Mouse (Mus musculus) kidney, adult 2 months (tissue): ENCODE measurements around the gene Wdtc1. TPM values are rescaled to one million over a fixed set of nuclear protein-coding genes. Genes with fewer than 3 reads are reported as not detected.

Experiments used
- DNase-seq: peaks from one replicate; pipeline ENCODE4 v3.0.0; 2021
- H3K27ac ChIP-seq: fragments of 200-500 bp; 2 replicates; pipeline ENCODE4 v1.5.1; 2012; ENCODE audit warnings: low read depth, low read length, control low read depth, inconsistent platforms; ENCODE audit not compliant: insufficient read depth
- H3K27me3 ChIP-seq: fragments of 200-500 bp; replicated peaks from 2 replicates; pipeline ENCODE4 v1.6.1; 2012; ENCODE audit warnings: mild to moderate bottlenecking, moderate library complexity, low read length, inconsistent platforms; ENCODE audit not compliant: control insufficient read depth, insufficient read depth
- H3K36me3 ChIP-seq: fragments of 200-500 bp; 2 replicates; pipeline ENCODE4 v1.6.1; 2012; ENCODE audit warnings: mild to moderate bottlenecking, moderate library complexity, low read length, inconsistent platforms; ENCODE audit not compliant: control insufficient read depth, insufficient read depth
- H3K4me1 ChIP-seq: fragments of 200-500 bp; 2 replicates; pipeline ENCODE4 v1.6.1; 2011; ENCODE audit warnings: low read length; ENCODE audit not compliant: control insufficient read depth, insufficient read depth
- H3K4me3 ChIP-seq: fragments of 200-500 bp; 2 replicates; pipeline ENCODE4 v1.5.1; 2011; ENCODE audit warnings: mild to moderate bottlenecking, low read depth, low read length, control low read depth; ENCODE audit not compliant: insufficient read depth
- CTCF ChIP-seq: fragments of 200-500 bp; conservative IDR thresholded peaks from 2 replicates; pipeline ENCODE4 v1.5.1; 2011; ENCODE audit warnings: low read depth, mild to moderate bottlenecking, control low read depth, low read length, moderate library complexity, mixed read lengths; ENCODE audit not compliant: insufficient read depth, insufficient read length
- POLR2A ChIP-seq: fragments of 200-500 bp; IDR thresholded peaks from one replicate; pipeline ENCODE4 v1.6.1; 2011; ENCODE audit warnings: low read depth, low read length, control low read depth
- WGBS: fragments of 180-500 bp; shearing (Covaris S2); methylation state at CpG from one replicate; pipeline ENCODE4 v1.1.7; 2018; 5-methylcytosine and 5-hydroxymethylcytosine counted together
- polyA plus RNA-seq: library from polyadenylated mRNA; depleted of rRNA; stranded (reverse); fragments of >200 nt; gene quantifications from 2 replicates; pipeline ENCODE4 v1.2.3, GENCODE M21; 2012

The Wdtc1 gene
- polyA plus RNA-seq, 1 experiment = 64.4 TPM

DNA sequence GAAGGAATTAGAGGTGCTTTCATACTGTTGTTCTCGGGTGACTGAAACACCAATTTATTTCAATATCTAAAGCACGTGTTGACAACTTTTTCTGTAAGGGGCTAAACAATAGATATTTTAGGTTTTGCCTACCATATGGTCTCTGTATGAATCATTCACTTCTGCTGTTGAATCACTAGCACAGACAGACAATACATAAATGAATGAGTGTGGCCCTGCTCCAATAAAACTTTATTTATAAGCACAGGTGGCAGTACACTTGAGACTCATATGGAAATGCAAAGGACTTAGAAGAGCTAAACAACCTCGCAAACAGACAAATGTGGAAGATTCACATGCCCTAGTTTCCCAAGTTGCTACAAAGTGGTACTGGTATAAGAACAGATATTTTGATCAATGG lies 33.6 kb downstream of the Wdtc1 start:
- TF ChIP-seq CTCF (no peak), POLR2A (no peak)
- no peak overlapping the region for H3K27ac ChIP-seq
- DNase-seq = no peak
- H3K36me3 ChIP-seq = no peaks in the 10 kb centered on the region; the same call in none of the 2 replicates
- 93% methylated on average over 3 of the region's 3 CpGs for WGBS
- H3K4me1 ChIP-seq = peaks cover 12% of the 10 kb centered on the region; the same call in 1 of the 2 replicates
- no peak overlapping the region for H3K4me3 ChIP-seq
- H3K27me3 ChIP-seq = no peaks in the 10 kb centered on the region

DNA sequence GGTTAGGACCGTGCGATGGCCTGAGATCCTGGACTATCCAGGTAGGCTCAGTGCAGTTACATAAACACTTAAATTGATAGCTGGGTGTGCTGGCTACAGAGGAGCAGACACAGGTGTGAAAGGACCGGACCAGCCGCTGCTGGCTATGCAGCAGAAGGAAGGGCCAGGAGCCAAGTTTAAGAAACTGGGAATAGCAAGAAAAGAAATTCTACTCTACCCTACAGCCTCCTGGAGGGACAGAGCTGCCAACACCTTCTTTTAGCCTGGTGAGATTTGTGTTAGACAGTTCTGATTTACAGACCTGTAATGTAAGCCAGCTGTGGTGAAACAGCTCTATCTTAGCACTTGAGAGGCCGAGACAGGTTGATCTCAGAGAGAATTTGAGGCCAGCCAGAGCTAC lies 37.3 kb downstream of the Wdtc1 start:
- WGBS = 76% methylated on average over 5 of the region's 5 CpGs
- no peak for DNase-seq
- Histone ChIP-seq H3K4me1 (peaks cover 14% of the 10 kb centered on the region; the same call in 1 of the 2 replicates), H3K36me3 (peaks cover 2% of the 10 kb centered on the region; the same call in 1 of the 2 replicates), H3K27ac (no peak overlapping the region), H3K27me3 (no peaks in the 10 kb centered on the region), H3K4me3 (no peak overlapping the region)
- TF ChIP-seq POLR2A = no peak
- no peak for TF ChIP-seq CTCF

GRCm38 (mm10) chr4:133314896-133315295 lies 38.4 kb downstream of the Wdtc1 start:
- 33% methylated on average over 8 of the region's 8 CpGs for WGBS
- TF ChIP-seq CTCF (peak; percentile 36), POLR2A (no peak)
- H3K4me1 ChIP-seq = peaks cover 14% of the 10 kb centered on the region; the same call in 1 of the 2 replicates
- DNase-seq = peak; percentile 97
- H3K36me3 ChIP-seq = peaks cover 2% of the 10 kb centered on the region; the same call in 1 of the 2 replicates
- H3K27ac ChIP-seq = peak overlapping the region; percentile 47; the same call in 1 of the 2 replicates
- H3K27me3 ChIP-seq = no peaks in the 10 kb centered on the region
- H3K4me3 ChIP-seq = no peak overlapping the region

DNA sequence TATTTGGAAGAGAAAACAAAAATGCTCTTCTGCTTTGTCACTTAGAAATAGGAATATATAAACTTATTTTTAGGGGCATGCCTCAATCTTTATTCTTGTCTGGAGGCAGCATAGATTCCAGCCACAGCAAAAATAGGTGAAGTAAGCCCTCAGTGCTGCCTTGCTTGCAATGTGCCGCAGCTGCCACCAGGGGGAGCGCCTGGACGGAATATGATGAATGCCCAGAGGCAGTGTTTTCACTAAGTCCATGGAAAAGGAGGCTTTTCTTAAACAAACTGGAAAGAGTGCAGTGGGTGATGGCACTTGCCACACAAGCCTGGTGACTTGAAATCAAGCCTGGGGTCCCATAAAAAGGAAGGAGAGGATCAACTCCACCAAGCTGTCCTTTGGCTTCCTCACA lies 43.3 kb downstream of the Wdtc1 start:
- H3K27me3 ChIP-seq = no peaks in the 10 kb centered on the region
- H3K4me3 ChIP-seq = no peak overlapping the region
- DNase-seq = peak; percentile 84
- WGBS = under 1% methylated on average over 3 of the region's 3 CpGs
- no peak overlapping the region for H3K27ac ChIP-seq
- peaks cover 5% of the 10 kb centered on the region; the same call in 1 of the 2 replicates for H3K4me1 ChIP-seq
- peaks cover 2% of the 10 kb centered on the region; the same call in 1 of the 2 replicates for H3K36me3 ChIP-seq
- TF ChIP-seq POLR2A (no peak), CTCF (peak; percentile 97)

DNA sequence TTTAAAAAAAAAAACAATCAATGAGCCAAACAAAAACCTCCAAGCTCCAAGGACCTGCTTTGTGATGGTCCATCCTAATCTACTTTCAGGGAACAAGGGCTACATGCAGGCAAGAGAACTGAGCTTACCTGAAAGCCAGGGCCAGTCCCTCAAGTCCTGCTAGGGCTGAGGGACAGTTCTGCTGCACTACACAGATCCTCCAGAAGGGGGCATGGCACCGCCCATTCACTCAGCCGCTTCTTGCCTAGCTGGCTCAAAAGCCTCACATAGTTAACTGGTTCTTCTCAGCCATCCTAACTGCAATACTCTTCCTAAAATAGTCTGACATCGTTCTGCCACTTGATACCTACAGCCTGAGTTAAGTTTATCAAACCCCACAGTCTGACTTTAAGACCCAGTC lies 46.0 kb downstream of the Wdtc1 start:
- Histone ChIP-seq H3K36me3 (no peaks in the 10 kb centered on the region; the same call in 1 of the 2 replicates), H3K4me1 (no peaks in the 10 kb centered on the region), H3K4me3 (no peak overlapping the region), H3K27ac (no peak overlapping the region), H3K27me3 (no peaks in the 10 kb centered on the region)
- 45% methylated on average over 3 of the region's 3 CpGs for WGBS
- TF ChIP-seq CTCF (peak; percentile 85), POLR2A (no peak)
- DNase-seq = peak; percentile 65

DNA sequence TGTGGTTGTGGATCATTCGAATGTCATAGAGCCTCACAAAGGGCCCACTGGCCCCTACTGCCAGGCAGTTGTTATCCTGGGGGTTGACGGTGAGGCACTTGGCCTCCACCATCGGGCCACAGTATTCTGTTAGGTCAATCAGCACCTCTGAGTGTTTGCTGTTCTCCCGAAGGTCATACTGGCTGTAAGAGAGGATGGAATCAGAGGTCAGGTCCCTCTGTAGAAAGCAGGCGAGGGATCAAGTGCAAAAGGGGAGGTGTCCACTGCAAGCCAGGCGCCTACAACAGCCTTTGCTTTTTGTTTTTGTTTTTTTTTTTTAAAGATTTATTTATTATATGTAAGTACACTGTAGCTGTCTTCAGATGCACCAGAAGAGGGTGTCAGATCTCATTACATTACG lies 47.5 kb downstream of the Wdtc1 start:
- TF ChIP-seq POLR2A (no peak), CTCF (no peak)
- Histone ChIP-seq H3K36me3 (no peaks in the 10 kb centered on the region; the same call in 1 of the 2 replicates), H3K27me3 (no peaks in the 10 kb centered on the region), H3K27ac (no peak overlapping the region), H3K4me3 (no peak overlapping the region), H3K4me1 (no peaks in the 10 kb centered on the region)
- DNase-seq = no peak
- WGBS = 94% methylated on average over 7 of the region's 7 CpGs

- peaks cover 2% of the 10 kb centered on the region; the same call in 1 of the 2 replicates for H3K36me3 ChIP-seq
- DNase-seq = no peak
- TF ChIP-seq CTCF (no peak), POLR2A (no peak)
- no peaks in the 10 kb centered on the region for H3K4me1 ChIP-seq
- no peak overlapping the region for H3K4me3 ChIP-seq
- no peak overlapping the region for H3K27ac ChIP-seq
- H3K27me3 ChIP-seq = no peaks in the 10 kb centered on the region
- WGBS = 94% methylated on average over 7 of the region's 7 CpGs
Observed at GRCm38 (mm10) chr4:133304770-133305169, 48.5 kb downstream of the Wdtc1 start.
